Mouse (Mus musculus) kidney, postnatal 10 days (tissue): ENCODE measurements at regions not wholly inside any gene's neighbourhood (a gene's known extent, or its start where the extent isn't known, plus 50 kb on each side); places are given as distances from the start of the nearest gene placed in this dataset.

Source experiments
- DNase-seq: peaks from one replicate; pipeline ENCODE4 v3.0.0; 2021; ENCODE audit warnings: mixed read lengths

DNA sequence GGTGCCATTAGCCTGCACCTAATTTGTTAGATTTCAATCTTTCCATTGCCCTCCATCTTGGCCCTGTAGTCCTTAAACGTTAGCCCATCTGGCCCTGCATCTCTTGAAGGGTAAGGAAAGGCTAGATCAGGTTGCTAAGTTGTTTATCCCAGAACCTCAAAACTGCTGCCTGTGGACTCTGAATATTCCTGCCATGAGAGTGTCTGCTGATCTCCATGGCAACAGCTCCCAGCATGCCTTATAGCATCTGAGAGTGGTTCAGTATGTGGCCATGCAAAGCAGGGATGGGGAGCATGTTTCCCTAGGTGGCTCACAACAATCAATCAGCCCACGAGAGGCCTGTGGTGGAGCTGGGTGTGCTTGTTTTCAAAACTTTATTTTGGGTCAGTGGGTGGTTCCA is 346.3 kb downstream of the Rps24 start:
- DNase-seq: no peak

DNA sequence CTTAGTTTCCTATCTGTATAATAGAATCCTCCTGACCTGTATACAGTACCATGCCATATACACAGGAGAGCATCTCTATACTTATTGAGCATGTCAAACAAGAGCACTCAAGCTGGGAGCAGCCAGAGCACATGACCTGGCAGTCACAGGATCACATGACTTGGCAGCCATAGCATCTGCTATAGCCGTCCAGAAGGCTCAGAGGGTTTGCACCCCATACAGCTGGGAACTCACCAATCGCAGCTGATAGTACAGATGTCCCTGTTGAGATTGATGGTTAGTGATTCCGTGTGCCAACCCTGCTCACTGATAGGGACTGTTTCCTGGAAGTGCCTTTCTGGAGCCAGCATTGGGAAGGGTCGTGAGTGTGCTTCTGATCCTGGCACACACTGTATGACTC is 351.3 kb downstream of the Rps24 start:
- no peak for DNase-seq

DNA sequence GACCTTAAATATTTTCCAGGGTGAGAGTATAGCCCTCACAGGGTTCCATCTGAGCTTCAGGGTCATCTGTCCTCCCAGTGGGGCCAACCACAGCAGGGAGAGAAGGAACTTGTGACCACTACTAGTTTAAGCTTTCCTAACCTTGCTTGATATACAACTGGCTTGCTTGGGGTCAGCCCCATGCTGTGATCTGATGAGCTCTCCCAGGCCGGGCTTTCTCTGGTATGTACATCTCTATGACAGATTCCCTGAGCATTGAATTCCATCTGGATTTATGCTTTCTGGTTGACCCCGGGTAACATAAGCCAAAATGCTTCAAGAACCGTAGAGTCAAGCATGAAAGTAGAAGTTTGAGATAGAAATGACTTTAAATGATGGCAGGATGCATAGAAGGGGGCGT is 352.1 kb downstream of the Rps24 start:
- DNase-seq: peak; percentile 28

DNA sequence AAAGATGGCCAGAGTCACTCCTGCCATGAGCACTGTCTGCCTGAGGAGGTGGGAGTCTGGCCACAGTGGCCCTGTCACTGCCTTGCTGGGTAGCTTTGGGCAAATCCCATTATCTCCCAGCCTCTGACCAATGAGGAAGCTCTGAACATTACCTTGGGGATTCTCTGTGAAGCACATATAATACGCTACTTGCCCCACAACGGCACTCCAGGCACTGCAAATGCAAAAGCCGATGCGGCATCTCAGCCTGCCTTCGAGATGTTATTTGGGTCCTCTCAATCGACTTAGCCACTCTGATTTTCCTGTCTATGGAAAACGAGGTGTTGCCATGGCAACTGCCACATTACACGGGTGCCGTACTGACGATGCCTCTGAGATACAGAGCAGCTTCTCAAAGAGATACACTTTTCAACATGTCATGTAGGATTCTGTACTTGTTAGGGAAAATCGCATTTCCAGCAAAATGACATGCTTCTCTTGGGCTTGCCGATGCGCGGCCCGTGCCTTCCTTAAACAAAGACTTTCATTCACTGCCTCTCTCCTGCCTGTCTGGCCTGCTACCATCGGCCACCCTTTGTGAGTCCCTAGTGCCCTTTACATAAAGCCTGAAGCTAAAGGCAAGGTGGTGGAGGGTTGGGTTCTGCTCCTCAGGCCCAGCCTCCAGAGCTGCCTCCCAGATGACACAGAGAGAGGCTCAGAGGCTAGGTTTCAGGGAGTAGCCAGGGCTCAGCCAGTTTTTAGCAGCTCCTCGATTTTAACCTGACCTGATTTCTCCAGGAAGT is 355.0 kb downstream of the Rps24 start:
- DNase-seq: no peak

DNA sequence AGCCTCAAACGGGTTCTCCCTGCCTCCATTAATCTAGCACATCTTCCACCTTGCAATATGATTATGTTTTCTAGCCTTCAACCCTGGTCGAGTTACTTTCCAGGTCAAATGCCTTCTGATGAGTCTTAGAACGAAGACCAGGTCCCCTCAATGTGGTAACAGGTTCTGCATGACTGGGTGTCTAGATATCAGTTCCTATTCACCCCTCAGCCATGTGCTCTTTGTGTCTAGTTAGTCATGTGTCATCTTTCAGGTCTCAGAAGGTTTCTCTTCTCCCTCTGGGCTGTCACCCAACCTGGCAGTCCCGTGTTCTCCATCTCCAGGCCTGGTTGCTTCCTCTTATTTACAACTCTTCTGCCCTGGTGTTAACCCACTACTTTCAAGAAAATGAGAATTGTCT is 356.7 kb downstream of the Rps24 start:
- DNase-seq: no peak

DNA sequence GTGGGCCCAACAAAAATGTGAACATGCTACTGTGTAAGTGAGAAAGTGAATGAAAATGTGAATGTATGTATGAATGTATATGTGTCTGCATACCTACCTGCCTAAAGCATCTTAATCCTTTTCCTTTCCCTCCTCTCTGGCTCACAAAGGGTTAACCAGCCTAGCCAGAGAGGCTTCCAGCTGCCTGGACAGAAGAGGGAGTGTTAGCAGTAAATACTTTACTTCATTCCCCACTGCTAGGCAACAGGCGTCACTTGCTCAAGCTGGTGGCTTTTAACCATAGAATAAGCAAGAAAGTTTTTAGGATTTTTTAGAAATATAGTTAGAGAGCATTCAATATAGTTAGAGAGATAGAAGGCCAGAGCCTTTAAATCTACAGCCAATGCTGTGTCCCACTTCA is 363.6 kb downstream of the Rps24 start:
- no peak for DNase-seq

DNA sequence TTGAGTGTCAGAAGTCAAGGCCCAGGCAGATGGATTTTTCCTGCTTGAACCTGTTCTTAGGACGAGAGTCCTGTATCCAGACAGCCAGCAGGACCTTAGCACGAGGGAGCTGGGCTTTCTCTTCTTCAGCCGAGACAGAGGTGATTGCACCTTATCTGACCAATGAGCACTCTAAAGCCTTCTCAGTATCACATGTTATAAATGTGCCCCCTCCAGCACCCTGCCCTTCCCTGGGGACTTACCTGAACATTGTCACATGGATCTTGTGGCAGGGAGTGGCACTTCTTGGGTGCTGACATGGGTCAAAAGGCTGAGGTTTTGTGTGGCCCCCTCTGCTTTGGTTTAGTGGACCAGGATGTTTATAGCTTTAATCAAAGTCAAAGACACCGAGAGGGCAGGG is 367.5 kb downstream of the Rps24 start:
- DNase-seq: no peak

DNA sequence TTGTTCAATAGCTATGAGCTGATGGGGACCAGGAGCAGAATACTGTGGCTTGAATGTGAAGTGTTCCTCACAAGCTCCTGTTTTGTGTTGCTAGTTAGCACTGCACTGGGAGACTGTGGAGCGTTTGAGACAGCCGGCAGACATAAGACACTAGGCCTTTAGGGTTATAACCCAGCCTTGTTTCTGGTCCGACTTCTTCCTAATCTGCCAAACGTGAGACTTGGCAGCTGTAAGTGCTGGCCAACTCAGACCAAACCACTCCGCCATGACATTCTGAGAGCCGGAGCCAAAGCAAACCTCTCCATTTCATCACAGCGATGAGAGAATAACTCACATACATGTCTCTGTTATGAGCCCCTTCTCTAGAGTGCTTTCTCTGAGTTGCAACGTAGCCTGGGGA is 375.2 kb downstream of the Rps24 start:
- no peak for DNase-seq

DNA sequence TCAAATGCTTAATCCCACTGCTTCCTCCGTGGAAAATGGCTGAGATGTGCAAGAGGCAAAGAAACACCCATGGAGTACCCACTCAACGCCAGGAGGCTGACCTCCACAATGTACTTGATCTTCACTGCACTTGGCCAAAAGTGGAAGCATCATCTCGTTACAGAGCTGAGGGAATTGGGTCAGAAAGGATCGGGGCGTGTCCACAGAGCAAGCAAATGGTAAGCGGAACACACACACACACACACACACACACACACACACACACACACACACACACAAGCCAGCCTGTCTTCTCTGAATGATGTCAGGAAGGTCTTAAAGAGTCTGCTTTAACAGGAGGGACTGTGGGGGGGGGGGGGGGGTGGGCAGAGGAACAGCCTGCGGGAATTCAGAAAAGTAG is 375.7 kb downstream of the Rps24 start:
- peak; percentile 7 for DNase-seq

DNA sequence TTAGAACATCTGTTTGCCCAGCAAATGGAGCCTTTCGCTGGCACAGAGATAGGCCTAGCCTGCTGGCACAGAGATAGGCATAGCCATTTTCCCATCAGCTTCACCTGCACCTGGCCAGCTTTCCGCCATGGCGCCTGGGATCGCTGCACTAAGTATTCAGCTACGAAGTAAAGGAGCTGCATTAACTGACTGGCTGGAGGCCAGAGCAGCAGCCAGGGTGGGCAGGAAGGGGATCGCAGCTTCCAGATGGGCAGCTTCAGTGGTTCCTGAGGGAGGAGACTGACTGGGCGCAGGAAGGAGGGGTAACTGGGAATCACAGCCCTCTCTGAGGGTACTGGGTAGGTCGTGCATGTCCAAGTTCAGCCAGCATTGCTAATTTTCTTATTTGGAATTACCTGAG is 376.2 kb downstream of the Rps24 start:
- peak; percentile 27 for DNase-seq

DNA sequence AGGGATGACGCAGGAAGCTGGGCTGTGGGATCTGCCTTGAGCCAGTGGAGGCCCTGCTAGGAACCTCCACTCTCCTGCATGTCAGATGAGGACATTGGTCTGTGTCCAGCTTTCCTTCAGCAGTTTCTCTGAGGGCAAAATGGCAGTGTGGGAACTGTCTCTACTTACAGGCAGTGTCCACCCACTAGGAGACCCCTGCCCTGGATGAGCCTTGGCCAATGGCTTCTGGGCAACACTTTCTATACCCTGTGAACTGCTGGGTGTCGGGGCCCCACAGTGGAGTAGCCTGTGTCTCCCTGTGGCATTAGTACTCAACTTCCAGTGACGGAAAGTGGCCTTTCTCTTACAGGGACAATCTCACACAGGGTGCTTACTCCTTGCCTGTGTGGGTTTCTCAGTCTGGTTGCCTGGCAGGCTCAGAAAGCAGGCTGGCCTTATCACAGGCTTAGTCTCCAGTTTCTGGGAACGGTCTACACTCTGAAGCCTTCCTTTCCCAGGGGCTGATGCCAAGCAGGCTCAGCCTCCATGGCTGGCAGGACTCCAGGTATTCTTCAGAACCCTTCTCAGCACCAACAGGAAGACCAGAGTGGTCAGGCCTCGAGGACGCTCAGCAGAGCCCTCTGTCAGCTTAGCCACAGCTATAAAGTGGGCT is 378.8 kb downstream of the Rps24 start:
- peak; percentile 24 for DNase-seq

DNA sequence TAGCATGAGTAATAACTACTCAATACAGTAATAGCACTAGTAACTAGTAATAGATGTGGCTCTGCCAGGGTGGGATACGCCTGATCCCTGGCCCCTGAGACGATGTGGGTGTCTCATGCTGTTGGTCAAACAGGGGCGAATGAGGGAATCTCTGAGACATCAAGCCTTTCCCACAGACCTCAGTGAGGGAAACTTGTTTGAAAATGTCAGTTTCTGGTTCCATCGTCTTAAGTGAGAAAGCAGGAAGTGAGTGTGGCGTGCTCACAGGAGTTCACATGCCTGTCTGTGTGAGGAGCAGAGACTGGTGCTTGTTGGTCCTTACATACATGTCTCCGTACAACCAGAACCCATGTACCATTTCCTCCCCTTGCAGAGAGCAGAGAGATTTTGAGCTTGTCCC is 380.9 kb downstream of the Rps24 start:
- DNase-seq: no peak

DNA sequence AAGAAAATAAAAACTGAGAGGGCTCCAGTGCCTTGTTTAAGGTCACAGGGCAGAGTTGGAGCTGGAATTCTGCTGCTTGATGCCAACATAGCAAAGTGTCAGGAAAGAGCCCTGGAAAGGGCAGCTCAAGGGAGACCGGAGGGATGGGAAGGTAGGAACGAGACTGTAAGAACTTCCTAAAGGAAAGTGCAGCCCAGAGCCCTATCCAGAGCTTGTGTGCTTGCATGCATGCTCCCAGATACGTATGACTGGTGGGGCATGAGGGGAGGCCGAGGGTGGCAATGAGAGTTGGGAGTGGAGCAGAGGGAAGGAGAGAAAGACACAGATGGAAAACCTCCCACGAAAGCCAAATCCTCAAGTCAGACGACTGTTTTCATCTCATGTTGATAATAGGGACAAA is 381.8 kb downstream of the Rps24 start:
- DNase-seq: no peak

DNA sequence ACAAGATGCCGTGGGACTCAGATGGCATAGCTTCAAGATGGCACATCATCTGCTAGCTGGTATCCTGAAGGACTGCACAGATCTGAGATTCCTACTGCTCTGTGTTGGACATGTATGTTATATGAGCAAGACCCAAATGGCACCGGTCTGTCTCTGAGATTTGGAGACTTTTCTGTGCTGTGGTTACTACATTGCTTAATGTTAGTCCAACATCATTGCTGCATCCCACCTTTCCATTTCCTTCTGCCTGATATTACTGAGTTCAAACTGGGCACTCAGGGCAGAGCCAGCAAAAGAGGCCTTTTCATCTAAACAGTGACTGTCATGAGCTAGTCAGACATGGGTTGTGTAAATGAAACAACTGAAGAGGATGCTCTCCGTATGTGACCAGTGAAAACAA is 383.3 kb downstream of the Rps24 start:
- no peak for DNase-seq

DNA sequence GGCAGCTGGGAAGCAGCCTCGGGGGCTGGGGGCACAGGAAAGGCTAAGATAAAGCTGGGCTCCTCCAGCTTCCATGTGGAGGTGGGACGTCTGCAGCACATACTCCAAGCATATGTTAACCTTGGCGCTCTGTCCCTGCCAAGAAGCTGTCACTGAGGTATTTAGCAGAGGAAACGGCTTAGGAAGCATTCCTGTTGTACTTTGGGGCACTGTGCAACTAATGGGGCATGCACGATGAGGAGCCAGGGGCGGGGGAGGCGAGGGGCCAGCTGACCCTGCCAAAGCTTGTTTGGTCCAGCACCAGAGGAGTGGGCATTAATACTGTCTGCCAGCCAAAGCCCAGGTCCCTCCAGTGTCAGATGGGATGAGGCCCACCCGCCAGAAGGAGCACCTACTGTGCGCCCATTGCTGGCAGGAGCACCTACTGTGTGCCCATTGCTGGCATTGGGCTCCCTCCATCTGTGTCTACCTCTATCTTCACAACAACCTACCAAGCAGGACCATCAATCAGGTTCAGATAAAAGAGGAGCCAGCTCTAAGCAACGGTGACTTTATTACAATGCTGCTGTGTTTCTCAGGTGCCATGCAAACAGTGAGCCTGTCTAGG is 384.6 kb downstream of the Rps24 start:
- peak; percentile 30 for DNase-seq

DNA sequence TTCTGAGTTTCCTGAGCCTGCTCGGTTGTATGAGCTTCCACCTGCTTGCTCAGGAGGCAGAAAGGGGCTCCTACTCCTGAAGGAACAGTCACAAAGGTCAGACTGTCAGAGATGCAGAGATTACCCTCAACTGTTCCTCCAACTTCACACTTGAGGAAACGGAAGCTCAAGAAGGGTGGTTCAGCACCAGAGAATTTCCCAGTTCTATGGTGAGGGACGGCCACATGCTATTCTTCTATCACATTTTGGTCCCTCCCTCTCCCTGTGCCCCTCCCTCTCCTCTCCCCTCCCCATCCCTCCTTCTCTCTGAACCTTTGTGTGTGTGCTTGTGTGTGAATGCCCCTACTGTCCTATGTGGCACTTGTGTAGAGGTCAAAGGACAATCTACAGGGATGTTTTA is 386.0 kb downstream of the Rps24 start:
- no peak for DNase-seq

DNA sequence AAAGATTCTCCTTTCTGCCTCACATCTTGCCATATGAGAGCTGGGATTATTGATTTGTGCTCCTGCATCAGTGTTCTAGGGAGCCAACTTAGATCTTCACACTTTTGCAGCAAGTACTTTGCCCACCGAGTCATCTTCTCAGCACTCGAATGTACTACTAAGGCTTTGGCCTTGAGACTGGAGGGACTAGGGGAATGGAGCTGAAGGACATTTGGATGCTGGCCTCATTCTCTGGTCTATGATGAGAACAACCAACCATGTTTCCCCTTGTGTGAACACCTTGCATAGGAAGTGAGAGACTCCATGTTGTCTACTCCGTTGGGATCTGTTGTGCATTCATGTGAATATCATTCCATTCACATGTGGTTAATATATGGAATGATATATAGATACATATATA is 386.5 kb downstream of the Rps24 start:
- DNase-seq: no peak

DNA sequence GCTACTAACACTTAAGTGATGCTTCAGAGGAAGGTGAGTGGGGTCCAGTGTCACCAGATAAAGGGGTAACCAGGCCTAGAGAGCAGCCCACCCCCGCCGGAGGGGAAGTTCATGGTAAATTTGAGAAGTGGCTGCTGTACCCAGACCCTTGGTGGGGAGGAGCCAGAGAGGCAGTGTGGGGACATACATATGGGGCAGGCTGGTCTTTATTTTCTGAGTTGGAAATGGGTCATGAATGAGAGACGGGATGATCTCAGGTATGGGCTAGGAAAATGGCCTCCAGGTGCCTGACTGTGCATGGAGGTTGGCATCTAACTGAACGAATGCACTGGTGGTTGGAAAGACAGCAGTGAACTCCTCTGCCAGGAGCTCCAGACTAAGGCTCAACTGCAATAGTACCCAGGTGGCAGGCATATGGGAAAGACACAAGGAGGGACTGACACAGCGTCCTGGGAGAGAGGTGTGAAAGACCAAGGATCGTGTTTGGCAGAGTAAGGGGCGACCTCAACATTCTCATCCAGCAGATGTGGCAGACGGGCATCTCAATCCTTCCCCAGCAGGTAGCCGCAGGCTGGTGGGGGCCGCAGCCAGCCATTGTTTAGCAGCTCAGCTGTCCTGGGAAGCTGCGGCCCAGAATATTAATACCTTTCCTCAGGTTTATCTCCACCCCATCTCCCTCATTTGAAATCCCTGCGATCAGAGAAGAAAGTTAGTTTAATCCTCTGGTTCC is 387.7 kb downstream of the Rps24 start:
- no peak for DNase-seq

DNA sequence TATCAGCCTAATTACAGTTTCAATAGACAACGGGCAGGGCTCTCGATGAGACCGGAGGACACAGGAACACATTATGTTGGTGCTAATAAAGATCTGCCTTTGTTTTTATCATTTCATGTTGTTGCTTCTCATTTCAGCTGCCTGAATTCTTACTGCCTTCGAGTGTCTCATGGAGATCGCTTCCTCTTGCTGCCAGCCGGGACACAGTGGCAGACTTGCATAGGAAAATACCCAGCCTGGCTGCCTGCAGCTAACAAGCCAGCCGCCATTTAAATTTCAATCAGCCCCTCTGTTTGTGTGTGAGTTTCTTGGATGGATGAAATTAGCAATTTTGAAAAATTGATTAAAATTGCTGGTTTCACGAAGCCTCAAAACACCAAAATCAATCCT is 388.2 kb downstream of the Rps24 start:
- DNase-seq: no peak

DNA sequence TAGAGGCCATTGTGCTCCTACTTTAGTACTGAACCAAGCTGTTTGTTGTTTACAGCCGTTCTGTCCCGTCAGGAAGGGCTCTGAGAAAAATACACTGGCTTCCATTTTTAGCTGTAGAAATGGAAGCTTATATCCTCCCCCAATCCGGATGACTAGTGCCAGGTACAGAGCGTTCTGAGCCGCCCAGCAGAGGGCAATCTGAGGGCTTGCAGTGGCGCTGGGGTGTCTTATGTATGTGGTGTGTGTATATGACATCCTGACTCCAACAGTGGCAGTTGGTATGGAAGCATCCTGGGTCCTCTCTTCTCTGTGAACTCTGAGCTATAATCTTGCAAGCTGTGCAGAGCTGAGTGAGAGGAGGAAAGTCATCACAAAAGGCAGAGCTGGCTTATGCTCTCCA is 389.0 kb downstream of the Rps24 start:
- DNase-seq: no peak

DNA sequence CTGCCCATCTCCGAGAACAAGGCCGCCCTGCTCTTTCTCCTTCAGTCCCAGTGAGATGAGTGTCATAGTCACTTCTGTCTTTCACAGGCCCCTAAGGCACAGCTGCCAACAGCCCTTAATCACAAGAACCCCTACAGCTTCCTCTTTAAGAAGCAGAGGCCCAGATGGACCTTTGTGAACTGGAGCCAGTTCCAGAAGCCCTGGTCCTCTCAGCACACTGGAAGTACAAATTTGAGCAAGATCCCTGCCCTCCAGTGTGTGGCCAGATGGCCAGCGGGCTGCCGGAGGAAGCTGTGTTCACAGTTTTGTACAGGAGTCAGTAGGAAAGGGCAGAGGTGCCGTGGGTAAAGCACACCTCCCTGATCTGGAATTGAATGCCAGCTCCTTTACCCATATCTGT is 389.6 kb downstream of the Rps24 start:
- no peak for DNase-seq

DNA sequence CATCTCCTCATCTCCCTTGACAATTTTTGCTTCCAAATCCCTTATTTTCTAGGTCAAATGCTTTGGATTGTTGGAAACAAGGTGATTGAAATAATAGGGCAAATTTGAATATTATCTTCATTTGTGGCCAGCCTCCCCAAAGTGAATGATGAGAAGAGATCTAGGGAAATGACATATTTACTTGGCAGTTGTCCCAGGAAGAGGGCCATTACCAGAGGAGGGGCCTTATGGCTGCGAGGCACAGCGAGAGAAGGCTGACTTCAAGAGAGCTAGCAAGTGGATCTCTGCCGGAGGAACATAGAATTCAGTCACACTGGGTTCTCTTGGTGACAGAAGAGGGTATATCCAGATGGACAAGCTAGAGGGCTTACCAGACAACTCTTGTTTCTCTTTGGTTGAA is 390.9 kb downstream of the Rps24 start:
- DNase-seq: no peak

DNA sequence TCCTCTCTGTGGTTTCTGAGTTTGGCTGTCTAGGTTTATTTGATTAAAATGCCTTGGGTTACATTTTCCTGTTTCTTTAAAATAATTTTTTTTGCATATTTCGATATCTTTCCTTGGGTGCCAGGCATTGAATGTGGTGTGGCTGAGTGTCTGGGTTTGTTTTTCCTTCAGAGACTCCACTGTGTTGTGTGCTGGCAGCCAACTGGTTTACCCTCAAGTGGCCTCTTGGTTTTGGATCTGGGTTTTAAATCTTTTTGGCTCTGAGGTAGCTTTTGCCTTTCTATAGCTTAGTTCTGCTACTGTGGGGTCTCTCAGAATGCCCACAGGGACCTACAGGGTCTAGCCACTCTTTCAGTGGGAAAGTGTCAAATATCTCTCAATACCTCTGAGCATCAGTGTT is 399.2 kb downstream of the Rps24 start:
- no peak for DNase-seq

DNA sequence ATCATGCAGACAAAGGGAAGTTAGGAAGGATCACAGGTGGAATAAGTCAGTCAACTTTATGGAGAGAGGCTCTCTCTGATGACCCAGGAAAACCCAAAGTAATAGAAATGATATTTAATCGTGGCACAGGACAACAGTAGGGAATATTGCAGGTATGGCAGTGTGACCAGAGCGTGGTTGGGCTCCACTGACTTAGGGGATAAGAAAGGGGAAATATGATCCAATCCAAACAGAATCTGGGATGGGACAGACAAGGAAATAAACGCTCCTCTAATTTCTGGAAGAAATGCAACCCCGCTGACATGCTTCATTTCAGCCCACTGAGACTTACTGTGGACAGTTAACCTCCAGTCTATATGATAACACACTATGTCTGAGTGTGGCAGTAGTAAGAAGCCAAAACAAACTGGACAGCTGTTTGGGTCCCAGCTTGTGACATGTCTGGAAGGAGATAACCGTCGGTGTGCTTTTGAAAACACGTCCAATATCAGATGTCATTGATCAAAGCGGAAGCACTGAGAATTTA is 400.0 kb downstream of the Rps24 start:
- DNase-seq: no peak
